Mouse (Mus musculus) midbrain, postnatal 0 days (tissue): ENCODE measurements around the gene Pcsk6. TPM values are rescaled to one million over a fixed set of nuclear protein-coding genes. Genes with fewer than 3 reads are reported as not detected.
A peak's percentile ranks its signal among the peaks of the same experiment; 100 is the strongest.

Experiments used
- ATAC-seq: fragments of 200-750 bp; cut with Nextera tagmentation; 2 replicates; pipeline ENCODE4 v1.8.0; 2017; ENCODE audit warnings: moderate number of reproducible peaks, mild to moderate bottlenecking, moderate TSS enrichment, moderate library complexity; ENCODE audit not compliant: low FRiP score
- DNase-seq: peaks from one replicate; pipeline ENCODE4 v3.0.0-alpha.2; 2015; ENCODE audit warnings: low spot score
- H3K27ac ChIP-seq: fragments of 300-500 bp; sonication (generic); 2 replicates; pipeline ENCODE4 v1.5.1; 2014; ENCODE audit warnings: low read depth, mild to moderate bottlenecking, low read length, mixed read lengths
- H3K27me3 ChIP-seq: fragments of 300-500 bp; sonication (generic); 2 replicates; pipeline ENCODE4 v1.6.1; 2014; ENCODE audit warnings: low read length, control low read depth, mixed read lengths; ENCODE audit not compliant: insufficient read depth
- H3K36me3 ChIP-seq: fragments of 300-500 bp; sonication (generic); 2 replicates; pipeline ENCODE4 v1.6.1; 2014; ENCODE audit warnings: low read length, control low read depth, mixed read lengths; ENCODE audit not compliant: insufficient read depth
- H3K4me1 ChIP-seq: fragments of 300-500 bp; sonication (generic); 2 replicates; pipeline ENCODE4 v1.6.1; 2014; ENCODE audit warnings: mild to moderate bottlenecking, control low read depth, antibody characterized with exemption, low read length, mixed read lengths; ENCODE audit not compliant: insufficient read depth
- H3K4me2 ChIP-seq: fragments of 300-500 bp; sonication (generic); 2 replicates; pipeline ENCODE4 v1.6.1; 2014; ENCODE audit warnings: low read depth, mild to moderate bottlenecking, low read length, mixed read lengths; ENCODE audit not compliant: poor library complexity, severe bottlenecking
- H3K4me3 ChIP-seq: fragments of 300-500 bp; sonication (generic); 2 replicates; pipeline ENCODE4 v1.5.1; 2014; ENCODE audit warnings: low read depth, mild to moderate bottlenecking, low read length, moderate library complexity
- H3K9ac ChIP-seq: fragments of 300-500 bp; sonication (generic); replicated peaks from 2 replicates; pipeline ENCODE4 v1.6.1; 2014; ENCODE audit warnings: mild to moderate bottlenecking, low read length, moderate library complexity, mixed read lengths; ENCODE audit not compliant: poor library complexity, severe bottlenecking
- H3K9me3 ChIP-seq: fragments of 300-500 bp; sonication (generic); 2 replicates; pipeline ENCODE4 v1.6.1; 2016; ENCODE audit warnings: low read length, control low read depth
- CTCF ChIP-seq: IDR thresholded peaks from 2 replicates; pipeline ENCODE4 v1.5.1; 2016; ENCODE audit warnings: antibody characterized with exemption, mild to moderate bottlenecking
- WGBS: fragments of 180-500 bp; shearing (Covaris S2); extraction: QIAGEN DNeasy Blood & Tissue Kit; methylation state at CpG from one replicate; pipeline ENCODE4 v1.1.7; 2014; 5-methylcytosine and 5-hydroxymethylcytosine counted together
- polyA plus RNA-seq: library from polyadenylated mRNA; unstranded; fragments of >200 nt; fragmentation: Nextera tagmentation; extraction: Ambion mirVana; gene quantifications from 2 replicates; pipeline ENCODE4 v1.2.1, GENCODE M21; 2015
- total RNA-seq: library from RNA; depleted of rRNA; stranded (reverse); fragments of >200 nt; gene quantifications from 2 replicates; pipeline ENCODE4 v1.2.3, GENCODE M21; 2014

Pcsk6 gene
- total and polyA plus RNA-seq, 2 experiments from 2014 or later = 1.5 to 14.9 TPM

DNA sequence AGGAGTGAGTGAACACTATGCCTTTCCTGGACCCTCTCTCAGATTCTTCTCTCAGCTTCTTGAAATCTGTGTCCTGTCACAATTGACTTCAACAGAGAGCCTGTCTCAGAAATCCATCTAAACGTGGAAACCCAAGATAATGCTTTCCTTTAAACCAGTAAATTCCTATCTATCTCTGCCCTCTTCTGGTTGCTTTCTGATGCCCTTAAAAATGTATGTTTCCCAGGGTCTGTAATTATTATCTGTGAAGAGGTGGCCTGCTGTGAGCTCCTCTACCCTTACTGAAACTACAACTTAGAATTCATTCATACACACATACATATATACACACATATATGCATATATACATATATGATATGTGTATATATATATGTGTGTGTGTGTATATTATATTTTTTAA is 73.7 kb downstream of the Pcsk6 start:
- TF ChIP-seq CTCF = peak; percentile 38; the same call in 1 of the 2 replicates
- no peak overlapping the region for H3K9ac ChIP-seq
- no peak for DNase-seq
- no peaks in the 10 kb centered on the region for H3K9me3 ChIP-seq
- H3K4me3 ChIP-seq = no peak overlapping the region
- H3K36me3 ChIP-seq = no peaks in the 10 kb centered on the region; the same call in 1 of the 2 replicates
- H3K4me1 ChIP-seq = no peaks in the 10 kb centered on the region
- no peak overlapping the region for H3K4me2 ChIP-seq
- H3K27me3 ChIP-seq = no peaks in the 10 kb centered on the region
- WGBS = 32% methylated on average over 1 of the region's 1 CpGs
- H3K27ac ChIP-seq = no peak overlapping the region
- ATAC-seq = no peak

DNA sequence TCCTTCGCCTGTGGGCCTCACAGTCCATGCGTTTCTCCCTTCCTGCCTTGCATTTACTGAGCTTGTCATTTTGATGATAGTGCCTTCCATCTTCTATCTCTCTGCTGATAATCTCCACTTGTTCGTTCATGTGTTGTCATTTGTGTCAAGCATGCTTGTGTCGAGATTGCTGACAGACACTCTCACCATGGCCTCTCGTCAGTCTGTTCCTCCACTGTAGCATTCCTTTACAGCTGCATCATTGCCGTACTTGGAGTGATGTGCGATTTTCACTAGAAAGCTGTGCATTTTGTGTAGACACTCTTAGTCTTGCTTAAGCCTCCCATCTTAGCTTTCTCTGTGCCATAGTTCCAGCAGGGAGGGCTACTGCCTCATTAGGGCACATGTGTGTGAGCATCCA is 79.5 kb downstream of the Pcsk6 start:
- H3K9me3 ChIP-seq = no peaks in the 10 kb centered on the region
- no peak for ATAC-seq
- no peaks in the 10 kb centered on the region for H3K36me3 ChIP-seq
- DNase-seq = no peak
- H3K9ac ChIP-seq = no peak overlapping the region
- H3K4me3 ChIP-seq = no peak overlapping the region
- no peak for TF ChIP-seq CTCF
- 77% methylated on average over 7 of the region's 7 CpGs for WGBS
- H3K4me2 ChIP-seq = no peak overlapping the region
- H3K4me1 ChIP-seq = no peaks in the 10 kb centered on the region
- no peak overlapping the region for H3K27ac ChIP-seq
- no peaks in the 10 kb centered on the region for H3K27me3 ChIP-seq

DNA sequence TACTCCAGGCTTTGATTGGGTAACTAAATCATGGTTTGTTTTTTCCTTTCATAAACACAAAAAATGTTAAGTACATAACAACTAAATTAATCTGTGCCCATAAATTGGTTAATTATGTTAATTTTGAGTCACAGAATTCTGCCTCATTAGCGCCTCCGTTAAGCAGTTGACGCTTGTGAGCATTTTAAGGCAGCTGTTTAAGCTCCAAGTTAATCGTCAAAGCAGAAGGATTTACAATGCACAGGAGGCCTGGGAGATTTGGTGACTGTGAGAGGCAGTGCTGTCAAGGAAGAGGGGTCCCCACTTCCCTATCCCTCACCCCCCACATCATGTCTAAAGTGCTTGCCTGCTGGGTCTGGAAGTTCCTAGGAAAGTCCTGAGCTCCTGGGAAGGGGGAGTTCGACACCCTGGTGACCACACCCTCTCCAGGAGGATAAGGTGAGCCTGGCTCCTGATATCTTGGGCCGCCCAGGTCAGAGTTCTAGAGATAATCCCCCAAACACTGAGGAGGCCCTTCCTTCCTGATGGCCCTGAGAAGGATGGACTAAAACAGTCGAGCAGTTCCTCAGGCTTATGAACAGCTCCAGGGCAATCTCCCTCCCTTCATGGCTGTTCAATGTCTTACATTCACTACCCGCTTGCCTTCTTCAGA is 83.9 kb downstream of the Pcsk6 start:
- Histone ChIP-seq H3K4me3 (no peak overlapping the region), H3K36me3 (no peaks in the 10 kb centered on the region), H3K9me3 (no peaks in the 10 kb centered on the region), H3K4me1 (no peaks in the 10 kb centered on the region), H3K4me2 (no peak overlapping the region), H3K27ac (no peak overlapping the region), H3K9ac (no peak overlapping the region), H3K27me3 (no peaks in the 10 kb centered on the region)
- WGBS = 68% methylated on average over 8 of the region's 8 CpGs
- DNase-seq = no peak
- no peak for TF ChIP-seq CTCF
- no peak for ATAC-seq

DNA sequence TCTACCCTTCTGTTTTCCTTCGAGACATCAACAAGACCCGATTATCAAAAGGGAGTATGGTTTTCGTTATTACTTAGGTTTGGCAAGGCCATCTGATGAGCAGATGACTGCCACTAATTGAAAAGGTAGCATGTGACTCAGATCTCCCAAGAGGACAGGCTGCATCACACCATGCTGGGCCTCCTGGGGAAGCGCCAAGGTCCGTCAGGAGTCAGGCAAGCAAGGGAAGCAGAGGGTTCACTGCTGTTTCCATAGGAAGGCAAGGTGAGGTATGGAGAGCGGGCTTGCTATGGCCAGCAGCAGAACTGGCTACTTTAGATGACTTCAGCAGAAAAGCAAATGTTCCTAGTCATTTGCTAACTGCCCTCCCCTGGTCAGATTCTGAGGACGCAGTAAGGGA is 84.9 kb downstream of the Pcsk6 start:
- WGBS = 89% methylated on average over 7 of the region's 7 CpGs
- Histone ChIP-seq H3K9me3 (no peaks in the 10 kb centered on the region), H3K4me1 (no peaks in the 10 kb centered on the region), H3K9ac (no peak overlapping the region), H3K36me3 (no peaks in the 10 kb centered on the region), H3K4me2 (no peak overlapping the region), H3K4me3 (no peak overlapping the region), H3K27me3 (no peaks in the 10 kb centered on the region), H3K27ac (no peak overlapping the region)
- no peak for DNase-seq
- ATAC-seq = no peak
- TF ChIP-seq CTCF = no peak

DNA sequence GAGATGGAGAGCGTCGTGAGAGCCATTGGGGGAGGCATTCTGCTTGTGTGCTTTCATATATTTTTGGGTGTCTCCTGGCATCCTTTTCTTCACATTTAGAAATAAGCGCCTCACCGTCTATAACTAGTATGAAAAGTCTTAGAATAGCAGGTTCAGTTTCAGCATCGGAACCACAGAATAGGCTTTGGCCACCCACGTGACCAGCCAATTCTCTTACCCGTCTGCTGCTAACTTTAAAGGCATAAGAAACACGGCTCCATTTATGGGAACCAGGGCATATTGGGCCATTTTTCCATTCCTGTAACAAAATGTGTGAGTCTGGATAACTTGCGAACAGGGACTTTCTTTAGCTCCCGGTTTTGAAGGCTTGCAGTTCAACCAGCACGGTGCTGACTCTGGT is 87.4 kb downstream of the Pcsk6 start:
- no peak for TF ChIP-seq CTCF
- H3K27ac ChIP-seq = no peak overlapping the region
- H3K4me2 ChIP-seq = no peak overlapping the region
- no peaks in the 10 kb centered on the region for H3K9me3 ChIP-seq
- no peaks in the 10 kb centered on the region for H3K27me3 ChIP-seq
- H3K9ac ChIP-seq = no peak overlapping the region
- WGBS = 93% methylated on average over 11 of the region's 11 CpGs
- no peak overlapping the region for H3K4me3 ChIP-seq
- no peak for DNase-seq
- no peaks in the 10 kb centered on the region for H3K4me1 ChIP-seq
- H3K36me3 ChIP-seq = no peaks in the 10 kb centered on the region
- no peak for ATAC-seq

DNA sequence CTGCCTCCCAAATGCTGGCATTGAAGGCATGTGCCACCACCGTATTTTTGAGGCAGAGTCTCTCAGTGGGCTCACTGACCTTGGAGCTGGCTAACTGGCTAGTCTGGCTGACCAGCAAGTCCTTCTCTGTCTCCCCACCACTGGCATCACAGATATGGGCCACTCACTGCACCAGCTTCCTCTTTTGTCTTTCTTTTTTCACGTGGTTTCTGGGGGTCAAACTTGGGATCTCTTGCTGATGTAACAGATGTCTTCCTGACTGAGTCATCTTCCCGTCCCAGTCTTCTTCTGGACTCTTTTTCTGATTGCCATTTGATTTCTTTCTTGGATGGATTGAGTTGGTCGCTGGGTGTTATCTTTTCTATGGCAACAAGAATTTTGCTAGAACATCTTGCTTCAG is 93.0 kb downstream of the Pcsk6 start:
- H3K27me3 ChIP-seq = no peaks in the 10 kb centered on the region
- H3K4me1 ChIP-seq = peaks cover 10% of the 10 kb centered on the region; the same call in 1 of the 2 replicates
- H3K4me3 ChIP-seq = no peak overlapping the region
- no peak overlapping the region for H3K9ac ChIP-seq
- H3K27ac ChIP-seq = no peak overlapping the region
- no peaks in the 10 kb centered on the region for H3K9me3 ChIP-seq
- no peaks in the 10 kb centered on the region for H3K36me3 ChIP-seq
- TF ChIP-seq CTCF = no peak
- 82% methylated on average over 4 of the region's 4 CpGs for WGBS
- H3K4me2 ChIP-seq = no peak overlapping the region
- no peak for ATAC-seq
- no peak for DNase-seq
